Mouse (Mus musculus) lung, adult 2 months (tissue): ENCODE results near the gene Zfp964. TPM values are rescaled to one million over a fixed set of nuclear protein-coding genes. Genes with fewer than 3 reads are reported as not detected.

Source experiments
- DNase-seq: peaks from one replicate; pipeline ENCODE4 v3.0.0; 2022
- H3K4me1 ChIP-seq: fragments of 200-500 bp; 2 replicates; pipeline ENCODE4 v1.6.1; 2011; ENCODE audit warnings: low read length; ENCODE audit not compliant: control insufficient read depth, insufficient read depth
- H3K4me3 ChIP-seq: fragments of 200-500 bp; replicated peaks from 2 replicates; pipeline ENCODE3; 2011; ENCODE audit warnings: low read depth, mild to moderate bottlenecking, control low read depth, low read length; ENCODE audit errors: extremely low read depth
- CTCF ChIP-seq: fragments of 200-500 bp; IDR thresholded peaks from 2 replicates; pipeline ENCODE4 v1.5.1; 2011; ENCODE audit warnings: mild to moderate bottlenecking, low read length, control low read depth; ENCODE audit not compliant: insufficient read depth
- POLR2A ChIP-seq: fragments of 200-500 bp; IDR thresholded peaks from 2 replicates; pipeline ENCODE4 v1.6.1; 2011; ENCODE audit warnings: low read depth, mild to moderate bottlenecking, control low read depth, low read length, borderline replicate concordance; ENCODE audit errors: extremely low read depth
- WGBS: fragments of 180-500 bp; shearing (Covaris S2); methylation state at CpG from one replicate; pipeline ENCODE4 v1.1.7; 2018; 5-methylcytosine and 5-hydroxymethylcytosine counted together
- polyA plus RNA-seq: library from polyadenylated mRNA; depleted of rRNA; stranded (reverse); fragments of >200 nt; gene quantifications from 2 replicates; pipeline ENCODE4 v1.2.3, GENCODE M21; 2012; rRNA removed

The Zfp964 gene
- polyA plus RNA-seq, 1 experiment: 0.86 TPM

- WGBS: 70% methylated on average over 6 of the region's 6 CpGs
- H3K4me3 ChIP-seq: no peak overlapping the region
- H3K4me1 ChIP-seq: peaks cover 2% of the 10 kb centered on the region; the same call in 1 of the 2 replicates
- no peak for TF ChIP-seq CTCF
- no peak for TF ChIP-seq POLR2A
- DNase-seq: no peak
These were observed 61.1 kb downstream of the Zfp964 start for GRCm38 (mm10) chr8:69715366-69715765.

Other genes starting within 250 kb of the Zfp964 start
- gene Gm9495, start 200.9 kb upstream of the Zfp964 start, polyA plus RNA-seq: not detected in 2 replicates
- gene Gm7697, start 131.5 kb upstream of the Zfp964 start, polyA plus RNA-seq: not detected in 2 replicates
- 3.3 and 7.0 TPM in 2 replicates for gene Zfp868, start 28.9 kb upstream of the Zfp964 start, polyA plus RNA-seq
- gene Zfp869, start 56.2 kb downstream of the Zfp964 start, polyA plus RNA-seq: 2.4 and 4.7 TPM in 2 replicates
- gene Zfp963, start 95.5 kb downstream of the Zfp964 start, polyA plus RNA-seq: 1.6 and 2.5 TPM in 2 replicates
- gene Gm20422, start 120.4 kb downstream of the Zfp964 start, polyA plus RNA-seq: 0.80 and 1.5 TPM in 2 replicates
- gene Atp13a1, start 136.7 kb downstream of the Zfp964 start, polyA plus RNA-seq: 65.7 and 70.8 TPM in 2 replicates
- gene Zfp866, start 136.7 kb downstream of the Zfp964 start, polyA plus RNA-seq: 9.2 and 14.3 TPM in 2 replicates
- 42.7 and 45.1 TPM in 2 replicates for gene Gmip, start 154.2 kb downstream of the Zfp964 start, polyA plus RNA-seq
- 3.4 and 3.5 TPM in 2 replicates for gene Lpar2, start 167.9 kb downstream of the Zfp964 start, polyA plus RNA-seq
- 4.2 and 5.5 TPM in 2 replicates for gene Pbx4, start 178.0 kb downstream of the Zfp964 start, polyA plus RNA-seq
- gene Cilp2, start 233.2 kb downstream of the Zfp964 start, polyA plus RNA-seq: 3.1 TPM in 2 replicates
- 0.70 and 1.0 TPM in 2 replicates for gene Tssk6, start 247.7 kb downstream of the Zfp964 start, polyA plus RNA-seq
- 96.8 and 103 TPM in 2 replicates for gene Ndufa13, start 248.1 kb downstream of the Zfp964 start, polyA plus RNA-seq
- gene Yjefn3, start 248.2 kb downstream of the Zfp964 start, polyA plus RNA-seq: 3.5 and 5.3 TPM in 2 replicates